Mouse (Mus musculus) CH12.LX (cell line): ENCODE measurements around the gene Kif26b.

Experiments
- ETS1 ChIP-seq: conservative IDR thresholded peaks from 2 replicates; pipeline ENCODE4 v1.6.1; 2012; ENCODE audit warnings: low read depth, mild to moderate bottlenecking, inconsistent platforms, low read length, improper control_type of control experiment, moderate library complexity
- POLR2AphosphoS2 ChIP-seq: IDR thresholded peaks from 2 replicates; pipeline ENCODE4 v1.6.1; 2011; ENCODE audit warnings: low read depth, low read length, improper control_type of control experiment

- TF ChIP-seq ETS1, result no peak
- TF ChIP-seq POLR2AphosphoS2, result no peak
Observed at GRCm38 (mm10) chr1:178576926-178577325, 48.0 kb downstream of the Kif26b start.
